Mouse (Mus musculus): Measurements from ENCODE around the gene Cox6a2. TPM values are rescaled to one million over a fixed set of nuclear protein-coding genes. Genes with fewer than 3 reads are reported as not detected.

Cox6a2 gene
- polyA plus RNA-seq, 2 experiments = 53.8 to 70.8 TPM

DNA sequence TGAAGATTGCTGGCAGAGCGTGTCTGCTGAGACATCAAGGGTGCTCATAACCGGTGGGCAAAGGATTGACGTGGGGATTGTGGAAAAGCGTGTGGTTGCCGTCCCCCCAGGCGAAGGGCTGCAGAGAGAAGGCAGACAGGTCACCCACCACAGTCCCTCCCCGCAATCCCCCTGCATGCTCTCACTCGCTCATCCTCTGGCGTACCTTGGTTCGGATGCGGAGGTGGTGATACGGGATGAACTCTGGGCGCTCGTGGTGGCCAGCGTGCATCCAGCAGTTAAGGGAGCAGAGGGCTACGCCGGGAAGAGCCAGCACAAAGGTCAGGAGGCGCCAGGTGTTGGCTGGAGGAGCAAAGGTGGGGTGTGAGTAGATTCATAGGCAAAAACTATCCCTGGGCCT lies 492 bp downstream of the Cox6a2 start:
- Histone ChIP-seq H3K27me3 (ENCODE audit: control insufficient read depth, insufficient read depth, low read length) (no peaks in the 10 kb centered on the region), H3K9me3 (ENCODE audit: control insufficient read depth, low read length) (no peaks in the 10 kb centered on the region), H3K9ac (ENCODE audit: low read depth, low read length, severe bottlenecking) (no peak overlapping the region), H3K36me3 (ENCODE audit: control insufficient read depth, insufficient read depth, low read length) (no peaks in the 10 kb centered on the region), H3K4me1 (ENCODE audit: control insufficient read depth, insufficient read depth, low read length) (no peaks in the 10 kb centered on the region), H3K4me2 (replicated peaks; ENCODE audit: low read depth, low read length, severe bottlenecking) (no peak overlapping the region), H3K4me3 (replicated peaks; ENCODE audit: low read length) (no peak overlapping the region), H3K27ac (replicated peaks; ENCODE audit: low read depth, low read length) (no peak overlapping the region)
- no peak for DNase-seq (ENCODE audit: low spot score)
- no peak for ATAC-seq (ENCODE audit: low FRiP score, low read depth)
- WGBS = 82% methylated on average over 18 of the region's 18 CpGs
- TF ChIP-seq POLR2A (IDR thresholded peaks at IDR 0.05; ENCODE audit: borderline replicate concordance, extremely low read depth, insufficient read depth, insufficient read length) = no peak

DNA sequence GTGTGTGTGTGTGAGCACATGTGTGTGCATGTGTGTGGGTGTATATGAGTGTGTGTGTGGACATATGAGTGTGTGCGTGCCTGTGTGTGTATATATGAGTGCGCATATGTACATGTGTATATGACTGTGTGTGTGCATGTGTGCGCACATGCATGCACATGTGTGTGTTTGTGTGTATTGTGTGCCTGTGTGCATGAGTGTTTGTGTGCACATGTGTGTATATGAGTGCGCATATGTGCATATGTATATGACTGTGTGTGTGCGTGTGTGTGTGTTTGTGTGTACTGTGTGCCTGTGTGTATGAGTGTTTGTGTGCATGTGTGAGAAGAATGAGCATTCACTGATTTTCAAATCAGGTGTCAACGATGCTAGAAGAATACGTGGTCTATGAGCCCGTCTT lies 2.0 kb downstream of the Cox6a2 start:
- H3K9me3 ChIP-seq (ENCODE audit: control insufficient read depth, low read length) = no peaks in the 10 kb centered on the region
- H3K27ac ChIP-seq (replicated peaks; ENCODE audit: low read depth, low read length) = no peak overlapping the region
- ATAC-seq (ENCODE audit: low FRiP score, low read depth) (no peak), DNase-seq (ENCODE audit: low spot score) (no peak)
- TF ChIP-seq POLR2A (IDR thresholded peaks at IDR 0.05; ENCODE audit: borderline replicate concordance, extremely low read depth, insufficient read depth, insufficient read length) = no peak
- H3K36me3 ChIP-seq (ENCODE audit: control insufficient read depth, insufficient read depth, low read length) = no peaks in the 10 kb centered on the region
- H3K27me3 ChIP-seq (ENCODE audit: control insufficient read depth, insufficient read depth, low read length) = no peaks in the 10 kb centered on the region
- H3K4me3 ChIP-seq (replicated peaks; ENCODE audit: low read length) = no peak overlapping the region
- no peaks in the 10 kb centered on the region for H3K4me1 ChIP-seq (ENCODE audit: control insufficient read depth, insufficient read depth, low read length)
- no peak overlapping the region for H3K9ac ChIP-seq (ENCODE audit: low read depth, low read length, severe bottlenecking)
- 85% methylated on average over 8 of the region's 8 CpGs for WGBS
- no peak overlapping the region for H3K4me2 ChIP-seq (replicated peaks; ENCODE audit: low read depth, low read length, severe bottlenecking)

DNA sequence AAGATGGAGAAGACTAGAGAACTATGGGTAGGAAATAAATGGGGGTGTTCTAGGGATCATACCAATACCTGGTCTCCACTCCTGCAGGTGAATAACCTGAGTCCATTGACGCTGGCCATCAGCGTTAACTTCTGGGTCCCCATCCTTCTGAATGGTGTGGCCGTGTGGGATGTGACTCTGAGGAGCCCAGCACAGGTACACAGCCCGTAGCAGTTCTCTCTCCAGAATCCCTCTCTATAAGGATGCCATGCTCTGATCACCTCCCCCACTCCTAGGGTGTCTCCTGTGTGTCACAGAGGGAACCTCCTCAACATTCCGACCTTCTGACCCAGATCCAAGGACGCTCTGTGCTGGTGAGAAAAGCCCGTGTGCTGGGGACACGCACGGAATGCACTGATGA lies 3.1 kb downstream of the Cox6a2 start:
- Histone ChIP-seq H3K9ac (ENCODE audit: low read depth, low read length, severe bottlenecking) (no peak overlapping the region), H3K9me3 (ENCODE audit: control insufficient read depth, low read length) (no peaks in the 10 kb centered on the region), H3K27me3 (ENCODE audit: control insufficient read depth, insufficient read depth, low read length) (no peaks in the 10 kb centered on the region), H3K4me2 (replicated peaks; ENCODE audit: low read depth, low read length, severe bottlenecking) (no peak overlapping the region), H3K4me3 (replicated peaks; ENCODE audit: low read length) (no peak overlapping the region), H3K4me1 (ENCODE audit: control insufficient read depth, insufficient read depth, low read length) (no peaks in the 10 kb centered on the region), H3K36me3 (ENCODE audit: control insufficient read depth, insufficient read depth, low read length) (no peaks in the 10 kb centered on the region), H3K27ac (replicated peaks; ENCODE audit: low read depth, low read length) (no peak overlapping the region)
- 86% methylated on average over 9 of the region's 9 CpGs for WGBS
- no peak for DNase-seq (ENCODE audit: low spot score)
- TF ChIP-seq POLR2A (IDR thresholded peaks at IDR 0.05; ENCODE audit: borderline replicate concordance, extremely low read depth, insufficient read depth, insufficient read length) = no peak
- ATAC-seq (ENCODE audit: low FRiP score, low read depth) = no peak

DNA sequence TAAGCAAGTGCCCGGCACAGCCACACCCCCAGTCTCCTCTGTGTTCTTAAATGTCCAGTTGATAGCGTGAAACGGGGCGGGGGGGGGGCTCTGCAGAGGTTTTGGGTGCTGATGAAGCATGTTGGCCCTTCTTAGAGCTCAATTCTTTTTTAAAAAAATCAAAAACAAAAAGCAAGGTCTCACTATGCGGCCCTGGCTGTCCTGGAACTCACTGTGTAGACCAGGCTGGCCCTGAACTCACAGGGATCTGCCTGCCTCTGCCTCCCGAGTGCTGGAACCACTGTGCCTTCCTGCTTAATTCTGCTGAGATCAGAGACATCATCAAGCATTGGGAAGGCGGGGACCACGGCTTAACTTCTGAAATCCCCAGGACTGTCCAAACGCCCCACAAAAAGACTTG lies 4.6 kb downstream of the Cox6a2 start:
- Histone ChIP-seq H3K9ac (ENCODE audit: low read depth, low read length, severe bottlenecking) (no peak overlapping the region), H3K27me3 (ENCODE audit: control insufficient read depth, insufficient read depth, low read length) (no peaks in the 10 kb centered on the region), H3K4me3 (replicated peaks; ENCODE audit: low read length) (no peak overlapping the region), H3K27ac (replicated peaks; ENCODE audit: low read depth, low read length) (no peak overlapping the region), H3K4me1 (ENCODE audit: control insufficient read depth, insufficient read depth, low read length) (no peaks in the 10 kb centered on the region), H3K9me3 (ENCODE audit: control insufficient read depth, low read length) (no peaks in the 10 kb centered on the region), H3K4me2 (replicated peaks; ENCODE audit: low read depth, low read length, severe bottlenecking) (no peak overlapping the region), H3K36me3 (ENCODE audit: control insufficient read depth, insufficient read depth, low read length) (no peaks in the 10 kb centered on the region)
- ATAC-seq (ENCODE audit: low FRiP score, low read depth) (no peak), DNase-seq (ENCODE audit: low spot score) (no peak)
- no peak for TF ChIP-seq POLR2A (IDR thresholded peaks at IDR 0.05; ENCODE audit: borderline replicate concordance, extremely low read depth, insufficient read depth, insufficient read length)
- 86% methylated on average over 9 of the region's 9 CpGs for WGBS

DNA sequence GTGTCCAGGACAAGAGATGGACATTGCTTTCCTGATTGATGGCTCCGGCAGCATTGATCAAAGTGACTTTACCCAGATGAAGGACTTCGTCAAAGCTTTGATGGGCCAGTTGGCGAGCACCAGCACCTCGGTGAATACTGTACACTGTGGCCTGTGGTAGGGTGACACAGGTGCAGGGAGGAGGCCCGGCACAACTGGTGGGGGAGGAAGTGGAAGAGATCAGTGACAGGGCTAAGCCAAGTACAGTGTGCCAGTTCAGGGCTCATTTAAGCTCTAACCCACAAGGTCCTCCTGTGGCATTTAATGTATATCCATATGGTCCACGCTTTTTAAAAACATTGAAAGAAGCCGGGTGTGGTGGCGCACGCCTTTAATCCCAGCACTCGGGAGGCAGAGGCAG lies 24.5 kb downstream of the Cox6a2 start:
- H3K27ac ChIP-seq (replicated peaks; ENCODE audit: low read depth, low read length) = no peak overlapping the region
- no peak for ATAC-seq (ENCODE audit: low FRiP score, low read depth)
- H3K4me2 ChIP-seq (replicated peaks; ENCODE audit: low read depth, low read length, severe bottlenecking) = no peak overlapping the region
- TF ChIP-seq POLR2A (IDR thresholded peaks at IDR 0.05; ENCODE audit: borderline replicate concordance, extremely low read depth, insufficient read depth, insufficient read length) = no peak
- H3K4me3 ChIP-seq (replicated peaks; ENCODE audit: low read length) = no peak overlapping the region
- 81% methylated on average over 10 of the region's 10 CpGs for WGBS
- no peaks in the 10 kb centered on the region for H3K4me1 ChIP-seq (ENCODE audit: control insufficient read depth, insufficient read depth, low read length)
- no peak overlapping the region for H3K9ac ChIP-seq (ENCODE audit: low read depth, low read length, severe bottlenecking)
- no peak for DNase-seq (ENCODE audit: low spot score)
- no peaks in the 10 kb centered on the region for H3K27me3 ChIP-seq (ENCODE audit: control insufficient read depth, insufficient read depth, low read length)
- no peaks in the 10 kb centered on the region for H3K36me3 ChIP-seq (ENCODE audit: control insufficient read depth, insufficient read depth, low read length)
- no peaks in the 10 kb centered on the region for H3K9me3 ChIP-seq (ENCODE audit: control insufficient read depth, low read length)

DNA sequence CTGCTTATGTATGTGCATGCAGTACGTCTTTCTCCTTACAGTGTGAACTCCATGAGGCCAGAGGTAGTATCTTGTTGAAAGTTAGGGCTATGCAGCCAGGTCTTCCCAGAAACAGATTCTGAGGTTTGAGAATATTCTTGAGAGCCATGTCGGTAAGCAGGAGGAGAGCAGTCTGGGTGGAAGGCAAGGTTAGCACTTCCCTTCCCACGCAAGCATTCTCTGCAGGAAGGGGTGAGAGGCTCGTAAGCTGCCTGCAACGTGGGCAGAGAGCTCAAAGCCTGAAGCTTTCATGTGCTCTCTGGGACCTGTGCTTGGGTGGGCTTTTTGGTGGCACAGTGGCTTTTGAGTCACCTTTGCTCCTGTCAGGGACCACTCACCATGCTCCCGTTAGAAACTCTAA lies 25.6 kb downstream of the Cox6a2 start:
- Histone ChIP-seq H3K36me3 (ENCODE audit: control insufficient read depth, insufficient read depth, low read length) (no peaks in the 10 kb centered on the region), H3K9ac (ENCODE audit: low read depth, low read length, severe bottlenecking) (no peak overlapping the region), H3K4me1 (ENCODE audit: control insufficient read depth, insufficient read depth, low read length) (no peaks in the 10 kb centered on the region), H3K27me3 (ENCODE audit: control insufficient read depth, insufficient read depth, low read length) (no peaks in the 10 kb centered on the region), H3K9me3 (ENCODE audit: control insufficient read depth, low read length) (no peaks in the 10 kb centered on the region), H3K4me2 (replicated peaks; ENCODE audit: low read depth, low read length, severe bottlenecking) (no peak overlapping the region), H3K27ac (replicated peaks; ENCODE audit: low read depth, low read length) (no peak overlapping the region), H3K4me3 (replicated peaks; ENCODE audit: low read length) (no peak overlapping the region)
- ATAC-seq (ENCODE audit: low FRiP score, low read depth) = no peak
- no peak for TF ChIP-seq POLR2A (IDR thresholded peaks at IDR 0.05; ENCODE audit: borderline replicate concordance, extremely low read depth, insufficient read depth, insufficient read length)
- no peak for DNase-seq (ENCODE audit: low spot score)
- 57% methylated on average over 6 of the region's 6 CpGs for WGBS
